Mouse (Mus musculus): ENCODE data around the gene Cd79a.

DNA sequence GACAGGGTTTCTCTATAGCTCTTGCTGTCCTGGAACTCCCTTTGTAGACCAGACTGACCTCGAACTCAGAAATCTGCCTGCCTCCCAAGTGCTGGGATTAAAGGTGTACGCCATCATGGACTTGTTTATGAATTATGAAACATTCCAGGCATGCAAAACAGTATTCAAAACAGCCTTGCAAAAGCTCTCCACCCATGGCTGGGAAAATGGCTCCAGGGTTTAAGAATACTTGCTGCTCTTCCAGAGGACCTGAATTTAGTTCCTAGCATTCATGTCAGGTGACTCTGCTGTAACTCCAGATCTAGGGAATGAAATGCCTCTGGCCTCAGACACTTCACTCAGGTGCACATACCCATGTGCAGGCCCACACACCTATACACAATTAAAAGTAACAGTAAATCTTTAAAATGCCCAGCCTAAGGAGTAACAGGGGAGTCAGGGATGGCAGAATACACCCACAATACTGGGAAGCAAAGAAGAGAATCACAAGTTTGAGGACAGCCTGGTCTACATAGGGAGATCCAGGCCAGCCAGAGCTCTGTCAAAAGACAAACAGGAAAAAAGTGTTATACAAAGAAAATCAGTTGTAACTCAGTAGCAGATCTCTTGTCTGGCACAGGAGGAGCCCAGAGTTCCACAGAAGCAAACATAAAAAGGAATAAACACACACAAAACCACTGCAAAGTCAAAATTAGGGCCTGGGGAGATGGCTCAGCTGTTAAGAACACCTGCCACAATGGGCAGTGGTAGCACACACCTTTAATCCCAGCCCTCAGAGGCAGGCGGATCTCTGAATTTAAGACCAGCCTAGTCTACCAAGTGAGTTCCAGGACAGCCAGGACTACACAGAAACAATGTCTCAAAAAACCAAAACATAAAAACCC is 5.7 kb upstream of the Cd79a start:
- TF ChIP-seq CTCF (IDR thresholded peaks at IDR 0.05; ENCODE audit: extremely low read depth, insufficient read depth, low read length) (no peak), POLR2A (IDR thresholded peaks at IDR 0.05; ENCODE audit: extremely low read depth, insufficient read depth, low read length) (no peak)
